Mouse (Mus musculus): ENCODE measurements around the gene Dus3l. TPM values are rescaled to one million over a fixed set of nuclear protein-coding genes. Genes with fewer than 3 reads are reported as not detected.

Dus3l gene
- total and polyA plus RNA-seq, 2 experiments from 2014 or later = 85.9 to 96.5 TPM

GRCm38 (mm10) chr17:56792588-56792987 lies 28.0 kb downstream of the Dus3l start:
- no peaks in the 10 kb centered on the region for H3K4me1 ChIP-seq (ENCODE audit: insufficient read depth, low read length)
- no peak for DNase-seq (ENCODE audit: low spot score)
- H3K27ac ChIP-seq = no peak overlapping the region
- H3K9ac ChIP-seq (replicated peaks; ENCODE audit: low read length) = no peak overlapping the region
- H3K9me3 ChIP-seq (ENCODE audit: low read length) = no peaks in the 10 kb centered on the region
- no peak overlapping the region for H3K4me3 ChIP-seq (ENCODE audit: low read length)
- no peaks in the 10 kb centered on the region for H3K36me3 ChIP-seq (ENCODE audit: insufficient read depth, low read length)
- no peaks in the 10 kb centered on the region for H3K27me3 ChIP-seq (ENCODE audit: insufficient read depth, low read length)
- 85% methylated on average over 3 of the region's 3 CpGs for WGBS
- no peak for TF ChIP-seq CTCF (IDR thresholded peaks at IDR 0.05; ENCODE audit: low read depth)
- no peak overlapping the region for H3K4me2 ChIP-seq (ENCODE audit: low read depth, low read length)
- ATAC-seq = no peak

- DNase-seq (ENCODE audit: low spot score) = no peak
- no peaks in the 10 kb centered on the region for H3K36me3 ChIP-seq (ENCODE audit: insufficient read depth, low read length)
- H3K9ac ChIP-seq (replicated peaks; ENCODE audit: low read length) = no peak overlapping the region
- H3K4me2 ChIP-seq (ENCODE audit: low read depth, low read length) = no peak overlapping the region
- H3K4me3 ChIP-seq (ENCODE audit: low read length) = no peak overlapping the region
- no peaks in the 10 kb centered on the region for H3K4me1 ChIP-seq (ENCODE audit: insufficient read depth, low read length)
- no peaks in the 10 kb centered on the region for H3K27me3 ChIP-seq (ENCODE audit: insufficient read depth, low read length)
- no peak overlapping the region for H3K27ac ChIP-seq
- WGBS = 68% methylated on average over 6 of the region's 6 CpGs
- ATAC-seq = no peak
- no peak for TF ChIP-seq CTCF (IDR thresholded peaks at IDR 0.05; ENCODE audit: low read depth)
- H3K9me3 ChIP-seq (ENCODE audit: low read length) = no peaks in the 10 kb centered on the region
These were observed 29.2 kb downstream of the Dus3l start for GRCm38 (mm10) chr17:56793614-56794319.

- no peak overlapping the region for H3K9ac ChIP-seq (replicated peaks; ENCODE audit: low read length)
- no peak overlapping the region for H3K4me3 ChIP-seq (ENCODE audit: low read length)
- no peaks in the 10 kb centered on the region for H3K36me3 ChIP-seq (ENCODE audit: insufficient read depth, low read length)
- no peak overlapping the region for H3K27ac ChIP-seq
- WGBS = 83% methylated on average over 3 of the region's 3 CpGs
- ATAC-seq (no peak), DNase-seq (ENCODE audit: low spot score) (no peak)
- no peaks in the 10 kb centered on the region for H3K4me1 ChIP-seq (ENCODE audit: insufficient read depth, low read length)
- H3K4me2 ChIP-seq (ENCODE audit: low read depth, low read length) = no peak overlapping the region
- no peaks in the 10 kb centered on the region for H3K9me3 ChIP-seq (ENCODE audit: low read length)
- no peak for TF ChIP-seq CTCF (IDR thresholded peaks at IDR 0.05; ENCODE audit: low read depth)
- no peaks in the 10 kb centered on the region for H3K27me3 ChIP-seq (ENCODE audit: insufficient read depth, low read length)
These were observed 34.7 kb downstream of the Dus3l start for GRCm38 (mm10) chr17:56799276-56799675.

- H3K4me1 ChIP-seq (ENCODE audit: insufficient read depth, low read length) = no peaks in the 10 kb centered on the region
- WGBS = 84% methylated on average over 8 of the region's 8 CpGs
- ATAC-seq = no peak
These were observed 37.5 kb downstream of the Dus3l start for GRCm38 (mm10) chr17:56802065-56802464.

GRCm38 (mm10) chr17:56804952-56805351 lies 40.4 kb downstream of the Dus3l start:
- H3K4me3 ChIP-seq (ENCODE audit: low read length) = no peak overlapping the region
- no peak overlapping the region for H3K27ac ChIP-seq
- H3K27me3 ChIP-seq (ENCODE audit: insufficient read depth, low read length) = no peaks in the 10 kb centered on the region
- no peak overlapping the region for H3K9ac ChIP-seq (replicated peaks; ENCODE audit: low read length)
- H3K4me2 ChIP-seq (ENCODE audit: low read depth, low read length) = no peak overlapping the region
- no peak for ATAC-seq
- WGBS = 42% methylated on average over 5 of the region's 5 CpGs
- 0 out of 2 replicates have a peak, but pooled peaks cover 2% of the 10 kb centered on the region for H3K4me1 ChIP-seq (ENCODE audit: insufficient read depth, low read length)
- no peaks in the 10 kb centered on the region for H3K36me3 ChIP-seq (ENCODE audit: insufficient read depth, low read length)
- no peaks in the 10 kb centered on the region for H3K9me3 ChIP-seq (ENCODE audit: low read length)
- peak; percentile 61 for DNase-seq (ENCODE audit: low spot score)
- no peak for TF ChIP-seq CTCF (IDR thresholded peaks at IDR 0.05; ENCODE audit: low read depth)

More at GRCm38 (mm10) chr17:56802065-56802464, 37.5 kb downstream of the Dus3l start:
- H3K27me3 ChIP-seq (ENCODE audit: insufficient read depth, low read length) = no peaks in the 10 kb centered on the region
- no peaks in the 10 kb centered on the region for H3K9me3 ChIP-seq (ENCODE audit: low read length)
- no peak overlapping the region for H3K4me2 ChIP-seq (ENCODE audit: low read depth, low read length)
- H3K4me3 ChIP-seq (ENCODE audit: low read length) = no peak overlapping the region
- no peak for DNase-seq (ENCODE audit: low spot score)
- H3K36me3 ChIP-seq (ENCODE audit: insufficient read depth, low read length) = no peaks in the 10 kb centered on the region
- no peak overlapping the region for H3K27ac ChIP-seq
- TF ChIP-seq CTCF (IDR thresholded peaks at IDR 0.05; ENCODE audit: low read depth) = no peak
- H3K9ac ChIP-seq (replicated peaks; ENCODE audit: low read length) = no peak overlapping the region

- Histone ChIP-seq H3K9ac (replicated peaks; ENCODE audit: low read length) (no peak overlapping the region), H3K27me3 (ENCODE audit: insufficient read depth, low read length) (no peaks in the 10 kb centered on the region), H3K9me3 (ENCODE audit: low read length) (no peaks in the 10 kb centered on the region), H3K4me2 (ENCODE audit: low read depth, low read length) (no peak overlapping the region), H3K4me1 (ENCODE audit: insufficient read depth, low read length) (peaks cover 9% of the 10 kb centered on the region; the same call in 1 of the 2 replicates), H3K4me3 (ENCODE audit: low read length) (no peak overlapping the region), H3K27ac (no peak overlapping the region), H3K36me3 (ENCODE audit: insufficient read depth, low read length) (no peaks in the 10 kb centered on the region)
- DNase-seq (ENCODE audit: low spot score) = peak; percentile 15
- 81% methylated on average over 1 of the region's 1 CpGs for WGBS
- TF ChIP-seq CTCF (IDR thresholded peaks at IDR 0.05; ENCODE audit: low read depth) = peak; percentile 59
- ATAC-seq = no peak
These were observed 41.2 kb downstream of the Dus3l start for GRCm38 (mm10) chr17:56805784-56806183.

- Histone ChIP-seq H3K27me3 (ENCODE audit: insufficient read depth, low read length) (no peaks in the 10 kb centered on the region), H3K36me3 (ENCODE audit: insufficient read depth, low read length) (no peaks in the 10 kb centered on the region), H3K4me2 (ENCODE audit: low read depth, low read length) (no peak overlapping the region), H3K4me1 (ENCODE audit: insufficient read depth, low read length) (peaks cover 10% of the 10 kb centered on the region; the same call in 1 of the 2 replicates), H3K9me3 (ENCODE audit: low read length) (no peaks in the 10 kb centered on the region), H3K9ac (replicated peaks; ENCODE audit: low read length) (no peak overlapping the region), H3K27ac (no peak overlapping the region), H3K4me3 (ENCODE audit: low read length) (no peak overlapping the region)
- DNase-seq (ENCODE audit: low spot score) (peak; percentile 92), ATAC-seq (peak; percentile 83)
- peak; percentile 99 for TF ChIP-seq CTCF (IDR thresholded peaks at IDR 0.05; ENCODE audit: low read depth)
- 7% methylated on average over 9 of the region's 9 CpGs for WGBS
These were observed 44.0 kb downstream of the Dus3l start for GRCm38 (mm10) chr17:56808518-56808917.

Data from hindbrain, postnatal 0 days (tissue).